Mouse (Mus musculus): ENCODE measurements around the gene Gm13289. TPM values are rescaled to one million over a fixed set of nuclear protein-coding genes. Genes with fewer than 3 reads are reported as not detected.
A peak's percentile ranks its signal among the peaks of the same experiment; 100 is the strongest.
"Not testable (repeated sequence)": the region's sequence is repeated elsewhere in the genome, so short reads cannot be mapped to it uniquely, and the experiment has no call there.

Gene Gm13289
- not detected in 2 replicates for polyA plus RNA-seq (2015; fragmentation: Nextera tagmentation; extraction: Ambion mirVana)

- not testable (repeated sequence) for H3K4me1 ChIP-seq (ENCODE audit: control insufficient read depth, insufficient read depth, low read length); ATAC-seq (ENCODE audit: insufficient read depth, low FRiP score); H3K27me3 ChIP-seq (ENCODE audit: control insufficient read depth, insufficient read depth, low read length); H3K9ac ChIP-seq (ENCODE audit: low read length); H3K4me3 ChIP-seq (replicated peaks; ENCODE audit: low read length); H3K27ac ChIP-seq (ENCODE audit: low read length); H3K36me3 ChIP-seq (ENCODE audit: control insufficient read depth, insufficient read depth, low read length); H3K9me3 ChIP-seq (replicated peaks; ENCODE audit: control insufficient read depth, low read length); H3K4me2 ChIP-seq (ENCODE audit: low read depth, low read length)
- no CpG with 5 or more reads among the region's 29 CpGs for WGBS
Measured at GRCm38 (mm10) chr4:88776622-88777021, at the start of gene Gm13289. Gene Gm13289, plus strand, starts transcription at chr4:88776922.

- 0% methylated on average over 1 of the region's 1 CpGs for WGBS
- no peak for ATAC-seq (ENCODE audit: insufficient read depth, low FRiP score)
- Histone ChIP-seq H3K9me3 (replicated peaks; ENCODE audit: control insufficient read depth, low read length) (no peaks in the 10 kb centered on the region), H3K4me1 (ENCODE audit: control insufficient read depth, insufficient read depth, low read length) (no peaks in the 10 kb centered on the region), H3K27me3 (ENCODE audit: control insufficient read depth, insufficient read depth, low read length) (no peaks in the 10 kb centered on the region), H3K9ac (ENCODE audit: low read length) (no peak overlapping the region), H3K4me2 (ENCODE audit: low read depth, low read length) (no peak overlapping the region), H3K36me3 (ENCODE audit: control insufficient read depth, insufficient read depth, low read length) (no peaks in the 10 kb centered on the region), H3K4me3 (replicated peaks; ENCODE audit: low read length) (no peak overlapping the region), H3K27ac (ENCODE audit: low read length) (no peak overlapping the region)
Measured at GRCm38 (mm10) chr4:88727324-88727723, 49.4 kb upstream of the Gm13289 start.

DNA sequence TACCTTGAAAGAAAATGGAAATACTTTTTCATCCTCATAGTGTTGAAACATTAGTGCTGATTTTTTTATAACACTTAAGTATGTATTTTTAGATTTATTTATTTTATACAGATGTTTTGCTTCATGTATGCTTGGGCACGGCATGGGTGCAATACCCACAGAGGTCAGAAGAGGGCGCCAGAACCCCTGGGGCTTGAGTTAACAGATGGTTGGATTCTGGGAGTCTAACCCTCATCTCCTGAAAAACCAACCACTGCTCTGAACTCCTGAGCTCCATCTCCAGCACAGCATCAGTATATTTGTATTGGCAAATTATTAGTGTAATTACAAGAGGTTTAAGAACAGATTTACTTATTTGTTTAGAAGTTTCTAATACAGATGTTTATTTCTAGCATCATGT, 38.2 kb upstream of the Gm13289 start:
- no peaks in the 10 kb centered on the region for H3K9me3 ChIP-seq (replicated peaks; ENCODE audit: control insufficient read depth, low read length)
- no peaks in the 10 kb centered on the region for H3K36me3 ChIP-seq (ENCODE audit: control insufficient read depth, insufficient read depth, low read length)
- H3K27me3 ChIP-seq (ENCODE audit: control insufficient read depth, insufficient read depth, low read length), result no peaks in the 10 kb centered on the region
- WGBS, result 3% methylated on average over 2 of the region's 2 CpGs
- no peak overlapping the region for H3K4me3 ChIP-seq (replicated peaks; ENCODE audit: low read length)
- 0 out of 2 replicates have a peak, but pooled peaks cover 6% of the 10 kb centered on the region for H3K4me1 ChIP-seq (ENCODE audit: control insufficient read depth, insufficient read depth, low read length)
- H3K27ac ChIP-seq (ENCODE audit: low read length), result no peak overlapping the region
- no peak overlapping the region for H3K9ac ChIP-seq (ENCODE audit: low read length)
- no peak overlapping the region for H3K4me2 ChIP-seq (ENCODE audit: low read depth, low read length)
- ATAC-seq (ENCODE audit: insufficient read depth, low FRiP score), result no peak

DNA sequence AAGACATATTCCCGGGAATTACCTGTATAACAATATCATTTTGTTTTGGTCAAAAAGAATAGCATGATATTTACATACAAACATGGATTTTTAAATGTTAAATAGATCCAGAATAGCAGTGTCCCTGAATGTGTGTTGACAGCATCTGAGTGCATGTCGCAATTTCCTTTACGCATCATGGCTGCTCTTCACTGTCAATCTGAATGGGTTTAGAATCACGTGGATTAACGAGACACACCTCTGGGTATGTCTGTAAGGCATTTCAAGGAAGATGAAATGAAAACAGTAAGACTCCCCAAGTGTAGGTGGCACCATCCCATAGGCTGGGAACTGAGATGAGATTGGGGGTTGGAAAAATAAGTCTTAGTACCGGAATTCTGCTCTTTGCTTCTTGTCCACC, 37.7 kb upstream of the Gm13289 start:
- no peak overlapping the region for H3K27ac ChIP-seq (ENCODE audit: low read length)
- H3K36me3 ChIP-seq (ENCODE audit: control insufficient read depth, insufficient read depth, low read length), result no peaks in the 10 kb centered on the region
- H3K9ac ChIP-seq (ENCODE audit: low read length), result no peak overlapping the region
- H3K4me3 ChIP-seq (replicated peaks; ENCODE audit: low read length), result no peak overlapping the region
- no peaks in the 10 kb centered on the region for H3K9me3 ChIP-seq (replicated peaks; ENCODE audit: control insufficient read depth, low read length)
- H3K27me3 ChIP-seq (ENCODE audit: control insufficient read depth, insufficient read depth, low read length), result no peaks in the 10 kb centered on the region
- no peak for ATAC-seq (ENCODE audit: insufficient read depth, low FRiP score)
- WGBS, result 88% methylated on average over 6 of the region's 6 CpGs
- 0 out of 2 replicates have a peak, but pooled peaks cover 6% of the 10 kb centered on the region for H3K4me1 ChIP-seq (ENCODE audit: control insufficient read depth, insufficient read depth, low read length)
- H3K4me2 ChIP-seq (ENCODE audit: low read depth, low read length), result no peak overlapping the region

DNA sequence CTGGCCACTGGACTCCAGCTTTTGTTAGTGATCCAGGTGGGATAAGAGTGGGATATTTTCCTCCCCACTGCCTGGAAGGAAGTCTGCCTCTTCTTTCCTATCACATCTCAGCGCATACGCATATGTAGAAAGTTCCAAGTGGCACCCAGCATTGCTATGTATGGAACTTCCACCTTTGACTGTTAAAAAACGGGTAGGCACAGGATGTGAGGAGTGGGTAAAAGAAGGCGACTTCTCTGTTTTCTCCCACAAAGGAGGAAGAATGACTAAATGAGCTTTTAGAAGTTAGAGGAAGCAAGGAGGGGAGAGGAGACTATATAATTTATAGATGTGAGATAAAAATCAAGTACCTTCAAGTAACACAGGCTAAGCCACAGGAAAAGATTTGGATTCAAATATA, 35.3 kb upstream of the Gm13289 start:
- Histone ChIP-seq H3K9me3 (replicated peaks; ENCODE audit: control insufficient read depth, low read length) (no peaks in the 10 kb centered on the region), H3K4me2 (ENCODE audit: low read depth, low read length) (no peak overlapping the region), H3K4me1 (ENCODE audit: control insufficient read depth, insufficient read depth, low read length) (0 out of 2 replicates have a peak, but pooled peaks cover 6% of the 10 kb centered on the region), H3K27me3 (ENCODE audit: control insufficient read depth, insufficient read depth, low read length) (no peaks in the 10 kb centered on the region), H3K4me3 (replicated peaks; ENCODE audit: low read length) (no peak overlapping the region), H3K36me3 (ENCODE audit: control insufficient read depth, insufficient read depth, low read length) (no peaks in the 10 kb centered on the region), H3K9ac (ENCODE audit: low read length) (no peak overlapping the region), H3K27ac (ENCODE audit: low read length) (no peak overlapping the region)
- no peak for ATAC-seq (ENCODE audit: insufficient read depth, low FRiP score)
- WGBS, result 84% methylated on average over 4 of the region's 4 CpGs

- no peak for ATAC-seq (ENCODE audit: insufficient read depth, low FRiP score)
- H3K9me3 ChIP-seq (replicated peaks; ENCODE audit: control insufficient read depth, low read length), result no peaks in the 10 kb centered on the region
- H3K4me3 ChIP-seq (replicated peaks; ENCODE audit: low read length), result no peak overlapping the region
- H3K27me3 ChIP-seq (ENCODE audit: control insufficient read depth, insufficient read depth, low read length), result no peaks in the 10 kb centered on the region
- H3K36me3 ChIP-seq (ENCODE audit: control insufficient read depth, insufficient read depth, low read length), result no peaks in the 10 kb centered on the region
- no peak overlapping the region for H3K9ac ChIP-seq (ENCODE audit: low read length)
- WGBS, result 43% methylated on average over 7 of the region's 7 CpGs
- H3K4me1 ChIP-seq (ENCODE audit: control insufficient read depth, insufficient read depth, low read length), result 0 out of 2 replicates have a peak, but pooled peaks cover 6% of the 10 kb centered on the region
- H3K4me2 ChIP-seq (ENCODE audit: low read depth, low read length), result no peak overlapping the region
- H3K27ac ChIP-seq (ENCODE audit: low read length), result 0 out of 2 replicates have a peak overlapping the region, but pooled peaks have one; percentile 36
Measured at GRCm38 (mm10) chr4:88742771-88743371, 33.9 kb upstream of the Gm13289 start.

DNA sequence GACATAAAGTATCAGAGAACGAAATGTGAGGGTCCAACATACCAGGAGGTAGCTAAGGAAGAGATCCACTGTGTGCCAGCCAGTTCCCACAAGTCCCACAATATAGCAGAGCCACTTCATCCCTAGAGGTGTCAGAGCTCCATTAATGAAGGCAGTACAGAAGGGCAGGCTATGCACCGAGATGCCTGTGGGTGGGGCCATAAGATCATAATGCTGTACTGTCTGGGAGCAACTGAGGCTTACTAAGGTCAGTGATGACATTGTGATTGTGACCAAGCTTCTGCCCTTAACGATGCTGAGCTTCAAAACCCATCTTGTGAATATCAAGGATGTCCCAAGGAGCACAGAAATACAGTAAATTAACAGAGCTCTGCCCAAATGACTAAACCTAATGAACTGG, 32.5 kb upstream of the Gm13289 start:
- H3K4me1 ChIP-seq (ENCODE audit: control insufficient read depth, insufficient read depth, low read length), result 0 out of 2 replicates have a peak, but pooled peaks cover 6% of the 10 kb centered on the region
- 63% methylated on average over 3 of the region's 3 CpGs for WGBS

DNA sequence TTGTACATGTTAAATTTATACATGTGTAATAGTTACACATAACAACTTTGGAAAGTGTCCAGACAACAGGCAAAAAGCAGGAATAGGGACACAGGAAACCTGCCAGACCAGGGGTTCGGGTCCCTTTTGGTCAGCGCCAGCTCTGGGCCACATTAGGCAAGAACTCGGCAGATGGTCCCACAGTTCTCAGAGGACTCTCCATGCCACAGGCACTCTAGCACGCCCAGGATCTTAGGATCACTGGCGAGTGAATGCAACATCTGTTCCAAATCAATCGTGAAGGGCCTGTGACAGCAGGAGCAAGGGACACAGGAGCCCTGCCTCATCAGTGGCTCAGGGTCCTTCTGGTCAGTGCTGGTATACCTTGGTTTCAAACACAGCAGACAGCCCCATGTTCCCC, 26.8 kb upstream of the Gm13289 start:
- Histone ChIP-seq H3K27ac (ENCODE audit: low read length) (no peak overlapping the region), H3K27me3 (ENCODE audit: control insufficient read depth, insufficient read depth, low read length) (no peaks in the 10 kb centered on the region), H3K4me3 (replicated peaks; ENCODE audit: low read length) (no peak overlapping the region), H3K4me2 (ENCODE audit: low read depth, low read length) (no peak overlapping the region), H3K36me3 (ENCODE audit: control insufficient read depth, insufficient read depth, low read length) (no peaks in the 10 kb centered on the region), H3K4me1 (ENCODE audit: control insufficient read depth, insufficient read depth, low read length) (no peaks in the 10 kb centered on the region), H3K9me3 (replicated peaks; ENCODE audit: control insufficient read depth, low read length) (no peaks in the 10 kb centered on the region), H3K9ac (ENCODE audit: low read length) (no peak overlapping the region)
- WGBS, result 57% methylated on average over 6 of the region's 6 CpGs
- ATAC-seq (ENCODE audit: insufficient read depth, low FRiP score), result no peak

More for the DNA sequence above, 32.5 kb upstream of the Gm13289 start:
- no peaks in the 10 kb centered on the region for H3K9me3 ChIP-seq (replicated peaks; ENCODE audit: control insufficient read depth, low read length)
- no peak overlapping the region for H3K4me2 ChIP-seq (ENCODE audit: low read depth, low read length)
- no peak overlapping the region for H3K9ac ChIP-seq (ENCODE audit: low read length)
- H3K36me3 ChIP-seq (ENCODE audit: control insufficient read depth, insufficient read depth, low read length), result no peaks in the 10 kb centered on the region
- no peak for ATAC-seq (ENCODE audit: insufficient read depth, low FRiP score)
- no peaks in the 10 kb centered on the region for H3K27me3 ChIP-seq (ENCODE audit: control insufficient read depth, insufficient read depth, low read length)
- no peak overlapping the region for H3K27ac ChIP-seq (ENCODE audit: low read length)
- H3K4me3 ChIP-seq (replicated peaks; ENCODE audit: low read length), result no peak overlapping the region

DNA sequence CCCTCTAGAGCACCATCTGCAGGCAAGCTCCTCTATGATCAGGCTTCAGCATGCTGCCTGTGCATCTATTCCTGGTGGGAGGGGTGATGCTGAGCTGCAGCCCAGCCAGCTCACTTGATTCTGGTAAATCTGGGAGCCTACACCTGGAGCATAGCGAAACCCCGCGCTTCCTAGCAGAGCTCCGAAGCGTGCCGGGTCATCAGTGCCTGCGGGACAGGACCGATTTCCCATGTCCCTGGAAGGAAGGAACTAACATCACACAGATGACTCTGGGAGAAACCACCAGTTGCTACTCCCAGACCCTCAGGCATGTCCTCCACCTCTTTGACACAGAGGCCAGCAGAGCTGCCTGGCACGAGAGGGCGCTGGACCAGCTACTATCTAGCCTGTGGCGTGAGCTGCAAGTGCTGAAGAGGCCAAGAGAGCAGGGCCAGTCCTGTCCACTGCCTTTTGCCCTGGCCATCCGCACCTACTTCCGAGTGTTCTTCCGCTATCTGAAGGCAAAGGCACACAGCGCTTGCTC, 21.8 kb upstream of the Gm13289 start, which contains the start of gene Gm13271:
Gene Gm13271 (plus strand): TSS at position 51 of the 523 bp plus-strand sequence.
- not testable (repeated sequence) for H3K9ac ChIP-seq (ENCODE audit: low read length); H3K4me2 ChIP-seq (ENCODE audit: low read depth, low read length); H3K4me3 ChIP-seq (replicated peaks; ENCODE audit: low read length); H3K27ac ChIP-seq (ENCODE audit: low read length); H3K4me1 ChIP-seq (ENCODE audit: control insufficient read depth, insufficient read depth, low read length); H3K27me3 ChIP-seq (ENCODE audit: control insufficient read depth, insufficient read depth, low read length); H3K36me3 ChIP-seq (ENCODE audit: control insufficient read depth, insufficient read depth, low read length); H3K9me3 ChIP-seq (replicated peaks; ENCODE audit: control insufficient read depth, low read length); ATAC-seq (ENCODE audit: insufficient read depth, low FRiP score)
- 76% methylated on average over 15 of the region's 15 CpGs for WGBS
